Mouse (Mus musculus) thymus, adult 2 months (tissue): Measurements from ENCODE around the gene 1110008P14Rik.

ENCODE experiments used
- CTCF ChIP-seq: fragments of 200-500 bp; IDR thresholded peaks from 2 replicates; pipeline ENCODE4 v1.5.1; 2012; ENCODE audit warnings: mild to moderate bottlenecking, control low read depth, low read length, moderate library complexity, borderline replicate concordance; ENCODE audit not compliant: control insufficient read depth, poor library complexity, insufficient read depth; ENCODE audit errors: extremely low read depth
- POLR2A ChIP-seq: fragments of 200-500 bp; IDR thresholded peaks from 2 replicates; pipeline ENCODE4 v1.6.1; 2012; ENCODE audit warnings: mild to moderate bottlenecking, low read length, control low read depth, moderate library complexity; ENCODE audit not compliant: control insufficient read depth, poor library complexity, insufficient read depth; ENCODE audit errors: extremely low read depth

- TF ChIP-seq POLR2A (no peak), CTCF (no peak)
Observed at GRCm38 (mm10) chr2:32413936-32414335, 32.2 kb upstream of the 1110008P14Rik start.
